Mouse (Mus musculus) heart, adult 10 weeks (tissue): ENCODE data around the gene Sult3a2. TPM values are rescaled to one million over a fixed set of nuclear protein-coding genes. Genes with fewer than 3 reads are reported as not detected.

Source experiments
- polyA plus RNA-seq: library from polyadenylated mRNA; stranded (reverse); fragments of 350-450 nt; fragmentation: Illumina TruSeq; extraction: RNeasy Lipid Tissue Mini Kit (QIAGEN cat#74804); gene quantifications from one replicate; pipeline ENCODE4 v1.2.3, GENCODE M21; 2014; ENCODE audit warnings: low read depth, low replicate concordance

Gene Sult3a2
- not detected for polyA plus RNA-seq

DNA sequence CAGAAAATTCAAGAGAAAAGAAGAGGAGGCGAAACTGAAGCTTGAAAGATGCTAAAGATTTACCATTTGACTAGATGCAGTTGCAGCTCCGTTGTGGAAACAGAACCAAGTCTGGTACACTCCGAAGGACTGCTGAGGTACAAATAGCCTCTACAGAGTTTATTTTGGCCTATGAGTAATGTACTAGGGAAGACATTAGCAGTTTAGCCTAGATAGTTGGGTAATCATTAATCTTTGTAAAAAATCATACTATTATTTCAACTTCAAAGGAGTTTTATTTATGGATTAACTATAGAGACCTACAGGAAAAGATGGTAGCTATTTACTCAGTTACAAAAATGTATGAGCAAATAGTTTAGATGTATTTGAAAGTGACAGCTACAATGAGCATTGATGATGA is at the start of gene Sult3a2:
Sult3a2 (minus strand) TSS at position 101 of the 400 bp plus-strand sequence.

Other genes starting within 250 kb of the Sult3a2 start
- gene Clvs2, start 161.9 kb downstream of the Sult3a2 start, polyA plus RNA-seq: not detected
- gene Sult3a1, start 71.0 kb upstream of the Sult3a2 start, polyA plus RNA-seq: 0.63 TPM
- not detected for gene Rsph4a, start 118.4 kb upstream of the Sult3a2 start, polyA plus RNA-seq
- 7.6 TPM for gene Zup1, start 164.6 kb upstream of the Sult3a2 start, polyA plus RNA-seq
- gene Rwdd1, start 232.9 kb upstream of the Sult3a2 start, polyA plus RNA-seq: 114 TPM